Mouse (Mus musculus) thymus, postnatal 0 days (tissue): ENCODE data around the gene Chchd6. TPM values are rescaled to one million over a fixed set of nuclear protein-coding genes. Genes with fewer than 3 reads are reported as not detected.

Experiments
- DNase-seq: peaks from one replicate; pipeline ENCODE4 v3.0.0-alpha.2; 2015; ENCODE audit warnings: low spot score
- polyA plus RNA-seq: library from polyadenylated mRNA; unstranded; fragments of >200 nt; fragmentation: Nextera tagmentation; extraction: Ambion mirVana; gene quantifications from 2 replicates; pipeline ENCODE4 v1.2.1, GENCODE M21; 2015

The Chchd6 gene
- polyA plus RNA-seq: 55.8 and 56.6 TPM in 2 replicates

GRCm38 (mm10) chr6:89595018-89595776 is at the start of gene Chchd6:
Gene Chchd6 (minus strand): TSS chr6:89595652.
- DNase-seq: peak; percentile 90

- peak; percentile 85 for DNase-seq
Measured at GRCm38 (mm10) chr6:89644271-89645075, 49.0 kb upstream of the Chchd6 start.

- peak; percentile 88 for DNase-seq
Measured at GRCm38 (mm10) chr6:89643798-89644270, 48.4 kb upstream of the Chchd6 start, which contains the start of gene Txnrd3. Gene Txnrd3 (plus strand): TSS chr6:89643988.

GRCm38 (mm10) chr6:89639025-89639424 is 43.6 kb upstream of the Chchd6 start:
- peak; percentile 28 for DNase-seq

- no peak for DNase-seq
Measured at GRCm38 (mm10) chr6:89637977-89638376, 42.5 kb upstream of the Chchd6 start.

GRCm38 (mm10) chr6:89634400-89634799 is 38.9 kb upstream of the Chchd6 start:
- DNase-seq: no peak

- DNase-seq: no peak
Measured at GRCm38 (mm10) chr6:89633115-89633514, 37.7 kb upstream of the Chchd6 start.

- DNase-seq: peak; percentile 79
Measured at GRCm38 (mm10) chr6:89631809-89632562, 36.5 kb upstream of the Chchd6 start.

GRCm38 (mm10) chr6:89628045-89628785 is 32.8 kb upstream of the Chchd6 start:
- DNase-seq: no peak

GRCm38 (mm10) chr6:89622647-89623046 is 27.2 kb upstream of the Chchd6 start:
- DNase-seq: no peak

GRCm38 (mm10) chr6:89615373-89615755 is 19.9 kb upstream of the Chchd6 start:
- no peak for DNase-seq

- DNase-seq: no peak
Measured at GRCm38 (mm10) chr6:89614596-89615372, 19.3 kb upstream of the Chchd6 start.

- DNase-seq: no peak
Measured at GRCm38 (mm10) chr6:89614107-89614471, 18.6 kb upstream of the Chchd6 start.

GRCm38 (mm10) chr6:89613336-89614106 is 18.1 kb upstream of the Chchd6 start:
- DNase-seq: no peak

GRCm38 (mm10) chr6:89607999-89608398 is 12.5 kb upstream of the Chchd6 start:
- no peak for DNase-seq

GRCm38 (mm10) chr6:89606096-89606495 is 10.6 kb upstream of the Chchd6 start:
- no peak for DNase-seq

- DNase-seq: no peak
Measured at GRCm38 (mm10) chr6:89596510-89596909, 1.1 kb upstream of the Chchd6 start.

- DNase-seq: no peak
Measured at GRCm38 (mm10) chr6:89595777-89596146, 310 bp upstream of the Chchd6 start.

GRCm38 (mm10) chr6:89592016-89592415 is 3.4 kb downstream of the Chchd6 start:
- no peak for DNase-seq
